Mouse (Mus musculus): ENCODE measurements around the gene Slc51a. TPM values are rescaled to one million over a fixed set of nuclear protein-coding genes. Genes with fewer than 3 reads are reported as not detected.
"Not testable (repeated sequence)": the region's sequence is repeated elsewhere in the genome, so short reads cannot be mapped to it uniquely, and the experiment has no call there.

The Slc51a gene
- polyA plus RNA-seq, 1 experiment from 2014 or later = 0.39 TPM

DNA sequence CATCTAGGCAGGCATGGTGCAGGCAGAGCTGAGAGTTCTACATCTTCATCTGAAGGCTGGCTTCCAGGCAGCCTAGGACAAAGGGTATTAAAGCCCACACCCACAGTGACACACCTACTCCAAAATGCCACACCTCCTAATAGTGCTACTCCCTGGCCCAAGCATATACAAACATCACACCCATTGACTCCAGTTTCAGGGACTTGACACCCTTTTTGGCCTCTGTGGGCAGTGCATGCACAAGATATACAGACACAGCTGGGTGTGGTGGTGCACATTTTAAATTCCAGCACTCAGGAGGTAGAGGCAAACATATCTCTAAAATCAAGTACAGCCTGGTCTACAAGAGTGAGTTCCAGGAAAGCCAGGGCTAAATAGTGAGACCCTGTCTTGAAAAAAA, 31.6 kb downstream of the Slc51a start:
- Histone ChIP-seq H3K27me3 (replicated peaks; ENCODE audit: low read depth, poor library complexity, severe bottlenecking) (no peaks in the 10 kb centered on the region), H3K4me3 (no peak overlapping the region), H3K27ac (replicated peaks) (no peak overlapping the region), H3K36me3 (replicated peaks) (peaks cover 39% of the 10 kb centered on the region), H3K4me1 (peaks cover 3% of the 10 kb centered on the region; the same call in 1 of the 2 replicates), H3K9me3 (no peaks in the 10 kb centered on the region)
- no peak for DNase-seq (ENCODE audit: low spot score)

DNA sequence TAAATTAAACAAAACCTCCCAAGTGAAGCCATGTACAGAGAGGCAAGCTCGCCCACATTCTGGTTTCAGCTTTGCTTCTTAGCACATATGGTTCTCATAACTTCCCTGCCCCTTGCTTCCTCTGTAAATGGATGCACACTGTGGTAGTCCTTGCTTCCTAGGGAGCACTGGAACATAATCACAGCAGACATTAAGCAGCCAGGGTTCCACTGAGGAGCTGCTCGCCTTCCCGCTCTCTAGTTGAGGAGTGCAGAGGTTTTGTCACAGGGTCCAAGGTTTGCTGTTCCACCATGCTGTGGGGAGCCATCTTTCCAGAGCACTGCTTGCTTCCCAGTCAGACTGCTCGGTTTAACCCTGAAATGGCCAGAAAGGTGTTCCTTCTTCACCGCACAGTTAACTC, 33.0 kb downstream of the Slc51a start:
- Histone ChIP-seq H3K27me3 (replicated peaks; ENCODE audit: low read depth, poor library complexity, severe bottlenecking) (no peaks in the 10 kb centered on the region), H3K4me3 (no peak overlapping the region), H3K9me3 (no peaks in the 10 kb centered on the region), H3K27ac (replicated peaks) (peak overlapping the region; percentile 65), H3K36me3 (replicated peaks) (peaks cover 39% of the 10 kb centered on the region), H3K4me1 (peaks cover 3% of the 10 kb centered on the region; the same call in 1 of the 2 replicates)
- peak; percentile 62 for DNase-seq (ENCODE audit: low spot score)
- WGBS = 60% methylated on average over 5 of the region's 5 CpGs

DNA sequence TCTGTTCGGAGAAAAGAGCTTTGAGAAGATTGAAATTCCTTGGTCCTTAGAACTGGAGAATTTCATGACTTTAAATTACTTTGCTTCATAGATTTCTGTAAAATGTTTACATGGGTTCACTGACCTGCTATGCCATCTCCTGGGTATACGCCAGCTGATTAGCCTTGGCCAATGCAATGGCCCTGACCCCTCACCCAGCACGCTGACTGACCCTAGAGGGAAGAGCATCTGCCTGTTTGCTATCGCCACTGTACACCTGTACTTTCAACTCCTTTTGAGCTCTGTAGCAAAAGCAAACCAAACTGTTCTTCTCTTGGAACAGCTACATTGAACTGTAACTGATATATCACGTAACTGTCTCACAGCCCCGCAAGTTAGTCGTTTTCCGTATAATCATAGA, 34.6 kb downstream of the Slc51a start:
- H3K36me3 ChIP-seq (replicated peaks) = peaks cover 36% of the 10 kb centered on the region
- H3K4me3 ChIP-seq = no peak overlapping the region
- H3K4me1 ChIP-seq = peaks cover 3% of the 10 kb centered on the region; the same call in 1 of the 2 replicates
- DNase-seq (ENCODE audit: low spot score) = no peak
- H3K27ac ChIP-seq (replicated peaks) = no peak overlapping the region
- no peaks in the 10 kb centered on the region for H3K9me3 ChIP-seq
- no peaks in the 10 kb centered on the region for H3K27me3 ChIP-seq (replicated peaks; ENCODE audit: low read depth, poor library complexity, severe bottlenecking)
- whole genome bisulfite sequencing = 91% methylated on average over 8 of the region's 8 CpGs

DNA sequence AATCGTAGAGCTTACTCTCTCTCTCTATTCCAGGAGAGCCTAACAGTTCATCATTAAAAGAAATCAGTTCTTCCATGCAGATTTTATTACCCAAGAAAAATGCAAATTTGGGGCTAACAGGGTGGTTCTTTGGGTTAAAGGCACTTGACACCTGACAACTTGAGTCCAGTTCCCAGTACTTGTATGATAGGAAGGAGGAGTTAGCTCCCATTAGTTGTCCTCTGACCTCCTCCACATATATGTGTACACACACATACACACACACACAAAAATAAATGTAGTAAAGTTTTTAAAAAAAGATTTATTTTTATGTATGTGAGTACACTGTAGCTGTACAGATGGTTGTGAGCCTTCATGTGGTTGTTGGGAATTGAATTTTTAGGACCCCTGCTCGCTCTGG, 37.5 kb downstream of the Slc51a start:
- 89% methylated on average over 2 of the region's 2 CpGs for WGBS
- H3K36me3 ChIP-seq (replicated peaks) = peaks cover 18% of the 10 kb centered on the region
- H3K4me3 ChIP-seq = no peak overlapping the region
- DNase-seq (ENCODE audit: low spot score) = no peak
- no peaks in the 10 kb centered on the region for H3K27me3 ChIP-seq (replicated peaks; ENCODE audit: low read depth, poor library complexity, severe bottlenecking)
- no peaks in the 10 kb centered on the region for H3K9me3 ChIP-seq
- H3K27ac ChIP-seq (replicated peaks) = no peak overlapping the region
- H3K4me1 ChIP-seq = peaks cover 3% of the 10 kb centered on the region; the same call in 1 of the 2 replicates

DNA sequence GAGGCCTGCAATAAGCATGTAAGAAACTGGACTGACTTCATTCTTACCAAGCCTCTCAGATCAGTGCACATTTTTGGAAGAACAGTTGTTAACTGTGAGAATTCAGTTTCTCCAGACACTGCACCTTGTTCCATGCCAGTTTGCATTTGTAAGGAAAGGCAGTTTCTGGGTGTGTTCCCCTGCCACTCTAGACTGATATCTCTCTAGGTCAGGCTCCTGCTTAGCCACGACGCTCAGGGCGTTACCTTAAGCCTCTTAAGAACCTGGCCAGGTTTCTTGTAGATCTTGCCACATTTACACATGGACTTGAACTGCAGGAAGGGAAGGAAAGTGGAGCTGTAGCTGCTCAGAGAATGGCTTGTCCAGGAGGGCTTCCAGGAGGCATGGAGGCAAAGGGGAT, 38.0 kb downstream of the Slc51a start:
- Histone ChIP-seq H3K4me3 (no peak overlapping the region), H3K27me3 (replicated peaks; ENCODE audit: low read depth, poor library complexity, severe bottlenecking) (no peaks in the 10 kb centered on the region), H3K36me3 (replicated peaks) (peaks cover 18% of the 10 kb centered on the region), H3K27ac (replicated peaks) (no peak overlapping the region), H3K4me1 (peaks cover 3% of the 10 kb centered on the region; the same call in 1 of the 2 replicates), H3K9me3 (no peaks in the 10 kb centered on the region)
- WGBS = 88% methylated on average over 3 of the region's 3 CpGs
- DNase-seq (ENCODE audit: low spot score) = no peak

DNA sequence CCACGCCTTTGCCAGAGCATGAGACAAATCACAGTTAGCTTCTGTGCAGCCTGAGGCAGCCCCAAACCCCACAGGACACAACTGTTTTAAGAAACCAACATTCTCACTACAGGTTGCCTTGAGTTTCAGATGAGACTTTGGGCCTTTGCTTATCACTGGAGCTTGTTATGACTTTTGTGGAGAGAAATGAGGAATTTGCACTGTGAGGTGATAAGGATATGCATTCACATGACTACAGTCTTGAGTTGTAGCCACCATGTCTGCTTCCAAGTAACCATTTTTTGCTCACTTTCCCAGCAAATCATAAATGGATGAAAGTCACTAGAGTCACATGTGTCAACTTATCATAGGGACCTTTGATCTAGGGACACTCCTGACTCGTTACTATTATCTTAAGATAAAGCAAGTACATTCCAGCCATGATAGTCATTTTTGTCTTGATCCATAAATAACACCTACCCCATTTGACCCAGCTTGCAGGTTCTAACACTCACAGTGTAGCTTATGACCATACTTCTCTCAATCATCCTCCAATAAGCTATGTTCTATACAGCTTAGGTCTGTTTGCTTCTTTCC, 41.0 kb downstream of the Slc51a start:
- Histone ChIP-seq H3K27ac (replicated peaks) (no peak overlapping the region), H3K4me1 (no peaks in the 10 kb centered on the region), H3K27me3 (replicated peaks; ENCODE audit: low read depth, poor library complexity, severe bottlenecking) (no peaks in the 10 kb centered on the region), H3K9me3 (no peaks in the 10 kb centered on the region), H3K4me3 (no peak overlapping the region), H3K36me3 (replicated peaks) (peaks cover 3% of the 10 kb centered on the region)
- no peak for DNase-seq (ENCODE audit: low spot score)
- WGBS = 81% methylated on average over 2 of the region's 2 CpGs

DNA sequence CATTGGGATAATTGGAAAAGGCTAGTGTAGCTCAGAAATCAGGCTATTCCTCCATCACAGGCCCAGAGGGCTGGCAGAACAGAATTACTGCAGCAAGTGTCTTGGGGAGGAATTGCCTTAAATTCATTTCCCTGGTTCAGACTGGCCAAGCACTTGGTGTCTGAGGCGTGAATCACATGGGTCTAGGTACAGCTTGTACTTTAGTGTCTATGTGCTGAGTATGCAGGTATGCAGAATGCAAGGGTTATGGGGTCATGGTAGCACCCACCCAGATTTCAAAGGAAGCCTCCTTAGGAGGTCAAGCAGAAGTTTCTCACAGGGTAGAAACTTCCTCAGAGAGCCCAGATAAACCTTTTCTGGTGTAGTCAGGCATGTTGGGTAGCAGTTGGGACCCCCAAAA, 42.1 kb downstream of the Slc51a start:
- H3K36me3 ChIP-seq (replicated peaks) = peaks cover 6% of the 10 kb centered on the region; the same call in 1 of the 2 replicates
- H3K9me3 ChIP-seq = no peaks in the 10 kb centered on the region
- H3K27ac ChIP-seq (replicated peaks) = no peak overlapping the region
- DNase-seq (ENCODE audit: low spot score) = no peak
- H3K4me3 ChIP-seq = no peak overlapping the region
- H3K4me1 ChIP-seq = no peaks in the 10 kb centered on the region
- WGBS = 93% methylated on average over 1 of the region's 1 CpGs
- H3K27me3 ChIP-seq (replicated peaks; ENCODE audit: low read depth, poor library complexity, severe bottlenecking) = no peaks in the 10 kb centered on the region

DNA sequence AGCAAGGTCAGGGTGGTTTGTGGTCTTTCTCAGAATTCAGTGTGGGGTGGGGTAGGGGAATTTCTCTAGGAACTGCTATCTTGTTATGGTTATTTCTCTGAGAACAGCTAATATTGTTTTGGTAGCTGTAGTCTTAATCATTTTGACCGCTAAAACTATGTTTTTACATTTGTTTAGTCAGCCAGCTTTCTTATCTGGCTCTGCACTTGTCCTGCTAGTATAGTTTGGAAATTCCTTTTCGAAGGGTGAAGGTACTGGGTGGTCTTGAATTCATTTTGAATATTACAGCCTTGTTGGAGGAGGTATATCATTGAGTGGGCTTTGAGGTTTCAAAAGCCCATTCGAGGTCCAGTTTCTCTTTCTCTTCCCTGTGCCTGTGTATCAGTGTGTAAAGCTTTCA, 43.1 kb downstream of the Slc51a start:
- not testable (repeated sequence) for H3K4me3 ChIP-seq; H3K4me1 ChIP-seq; DNase-seq (ENCODE audit: low spot score); H3K9me3 ChIP-seq; H3K27me3 ChIP-seq (replicated peaks; ENCODE audit: low read depth, poor library complexity, severe bottlenecking); H3K27ac ChIP-seq (replicated peaks)
- peaks cover 12% of the 10 kb centered on the region; the same call in 1 of the 2 replicates for H3K36me3 ChIP-seq (replicated peaks)
- WGBS = 88% methylated on average over 3 of the region's 3 CpGs

DNA sequence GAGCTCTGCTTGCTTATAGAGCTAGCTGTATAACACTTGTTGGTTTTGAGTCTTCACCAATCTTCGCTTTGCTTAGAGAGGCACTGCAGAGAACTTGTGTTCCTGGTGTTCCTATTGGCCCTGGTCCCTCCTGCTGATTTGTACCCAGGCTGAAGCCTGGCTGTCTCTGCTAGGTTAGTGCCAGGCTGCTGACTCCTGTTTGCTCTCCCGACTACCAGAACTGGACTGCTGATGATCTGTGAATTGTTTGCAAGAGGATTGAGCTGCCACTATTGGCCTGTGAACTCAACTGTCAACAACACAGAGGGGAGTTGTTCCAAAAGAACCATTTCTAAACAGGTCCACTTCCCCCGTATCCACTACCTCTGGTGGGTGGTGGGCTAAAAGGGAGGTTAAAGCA, 46.2 kb downstream of the Slc51a start:
- WGBS = 96% methylated on average over 3 of the region's 3 CpGs
- Histone ChIP-seq H3K4me1 (peaks cover 8% of the 10 kb centered on the region), H3K4me3 (no peak overlapping the region), H3K27me3 (replicated peaks; ENCODE audit: low read depth, poor library complexity, severe bottlenecking) (no peaks in the 10 kb centered on the region), H3K36me3 (replicated peaks) (peaks cover 13% of the 10 kb centered on the region; the same call in 1 of the 2 replicates), H3K27ac (replicated peaks) (no peak overlapping the region), H3K9me3 (no peaks in the 10 kb centered on the region)
- DNase-seq (ENCODE audit: low spot score) = no peak

DNA sequence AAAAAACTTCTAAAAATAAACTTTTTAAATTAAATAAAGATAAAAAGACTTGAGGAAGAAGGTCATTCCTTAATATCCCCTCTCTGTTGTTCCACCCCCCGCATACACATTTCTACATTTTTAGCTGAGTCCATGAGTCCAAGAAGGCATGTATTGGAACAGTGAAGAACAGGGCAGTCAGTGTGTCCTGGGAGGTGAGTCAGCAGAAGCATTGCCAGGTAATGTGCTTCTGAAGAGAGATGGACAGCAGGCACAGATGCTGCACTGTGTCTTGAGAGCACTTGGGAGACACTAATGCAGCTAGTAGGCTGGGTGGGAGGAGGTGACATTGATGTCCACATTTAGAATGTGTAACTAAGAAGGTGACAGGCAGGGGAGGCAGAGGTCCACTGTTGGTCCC, 50.4 kb downstream of the Slc51a start:
- Histone ChIP-seq H3K36me3 (replicated peaks) (peaks cover 13% of the 10 kb centered on the region; the same call in 1 of the 2 replicates), H3K27me3 (replicated peaks; ENCODE audit: low read depth, poor library complexity, severe bottlenecking) (no peaks in the 10 kb centered on the region), H3K4me1 (peaks cover 8% of the 10 kb centered on the region), H3K27ac (replicated peaks) (no peak overlapping the region), H3K9me3 (no peaks in the 10 kb centered on the region), H3K4me3 (no peak overlapping the region)
- DNase-seq (ENCODE audit: low spot score) = no peak
- 92% methylated on average over 1 of the region's 1 CpGs for WGBS

DNA sequence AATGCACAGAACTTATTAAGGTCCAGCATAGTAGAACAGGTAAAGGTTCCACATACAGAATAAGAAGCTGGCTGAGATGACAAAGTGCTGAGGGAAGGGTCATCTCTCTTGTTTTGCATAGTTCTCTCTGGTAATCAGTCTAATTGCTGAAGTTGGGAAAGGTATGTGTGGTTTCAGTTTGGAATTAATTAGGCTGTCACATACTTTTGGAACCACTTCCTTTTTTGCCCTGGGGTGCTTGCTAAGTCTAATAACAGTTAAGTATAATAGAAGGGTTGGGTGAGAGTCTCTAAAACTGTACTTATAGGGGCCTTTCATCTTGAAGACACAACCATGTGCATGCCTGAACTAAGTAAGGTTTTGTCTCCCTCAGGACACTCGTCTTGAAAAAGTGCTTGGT, 51.0 kb downstream of the Slc51a start:
- 60% methylated on average over 1 of the region's 1 CpGs for WGBS
- H3K36me3 ChIP-seq (replicated peaks) = peaks cover 11% of the 10 kb centered on the region; the same call in 1 of the 2 replicates
- no peak overlapping the region for H3K27ac ChIP-seq (replicated peaks)
- H3K4me1 ChIP-seq = peaks cover 13% of the 10 kb centered on the region
- H3K27me3 ChIP-seq (replicated peaks; ENCODE audit: low read depth, poor library complexity, severe bottlenecking) = no peaks in the 10 kb centered on the region
- DNase-seq (ENCODE audit: low spot score) = no peak
- no peaks in the 10 kb centered on the region for H3K9me3 ChIP-seq
- no peak overlapping the region for H3K4me3 ChIP-seq

DNA sequence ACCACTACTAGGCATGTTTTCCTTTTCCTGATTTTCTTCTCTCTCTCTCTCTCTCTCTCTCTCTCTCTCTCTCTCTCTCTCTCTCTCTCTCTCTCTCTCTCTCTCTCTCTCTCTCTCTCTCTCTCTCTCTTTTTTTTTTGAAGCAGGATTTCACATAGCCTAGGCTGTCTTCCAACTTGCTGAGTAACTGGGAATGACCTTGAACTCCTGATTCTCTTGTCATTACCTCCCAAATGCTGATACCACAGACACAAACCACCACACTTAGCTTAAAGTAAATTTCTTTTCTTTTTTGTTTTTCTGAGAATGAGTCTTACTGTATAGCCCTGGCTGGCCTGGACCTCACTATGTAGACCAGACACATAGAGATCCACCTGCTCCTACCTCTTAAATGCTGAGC, 53.0 kb downstream of the Slc51a start:
- H3K36me3 ChIP-seq (replicated peaks) = peaks cover 1% of the 10 kb centered on the region; the same call in 1 of the 2 replicates
- H3K27ac ChIP-seq (replicated peaks) = no peak overlapping the region
- no peaks in the 10 kb centered on the region for H3K27me3 ChIP-seq (replicated peaks; ENCODE audit: low read depth, poor library complexity, severe bottlenecking)
- H3K4me1 ChIP-seq = peaks cover 23% of the 10 kb centered on the region
- H3K4me3 ChIP-seq = no peak overlapping the region
- no peaks in the 10 kb centered on the region for H3K9me3 ChIP-seq
- no peak for DNase-seq (ENCODE audit: low spot score)

DNA sequence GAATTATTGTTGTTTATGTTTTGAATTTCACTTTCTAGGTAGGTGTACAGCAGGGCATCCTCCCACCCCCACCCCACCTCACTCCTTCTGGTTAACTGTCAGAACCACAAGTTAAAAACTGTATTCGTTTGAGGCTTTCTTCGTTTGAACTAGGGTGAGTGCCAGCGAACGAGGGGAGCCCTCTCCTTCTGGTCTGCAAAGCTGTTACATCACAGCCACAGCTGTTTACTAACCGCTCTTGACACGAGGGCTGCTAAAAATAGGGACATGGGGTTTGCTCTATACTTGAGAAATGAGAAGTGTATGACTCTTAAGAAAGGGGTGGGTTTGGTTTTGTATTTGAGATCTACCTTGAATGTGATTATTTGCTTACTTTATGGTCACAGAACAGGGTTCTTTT, 53.6 kb downstream of the Slc51a start:
- WGBS = 64% methylated on average over 6 of the region's 6 CpGs
- Histone ChIP-seq H3K36me3 (replicated peaks) (no peaks in the 10 kb centered on the region; the same call in 1 of the 2 replicates), H3K4me1 (peaks cover 25% of the 10 kb centered on the region)

More for the DNA sequence above, 53.6 kb downstream of the Slc51a start:
- no peak for DNase-seq (ENCODE audit: low spot score)
- no peak overlapping the region for H3K27ac ChIP-seq (replicated peaks)
- no peak overlapping the region for H3K4me3 ChIP-seq
- H3K9me3 ChIP-seq = no peaks in the 10 kb centered on the region
- H3K27me3 ChIP-seq (replicated peaks; ENCODE audit: low read depth, poor library complexity, severe bottlenecking) = no peaks in the 10 kb centered on the region
